ENCODE assay signal across 18 mouse cellular contexts in the genomic region with DNA sequence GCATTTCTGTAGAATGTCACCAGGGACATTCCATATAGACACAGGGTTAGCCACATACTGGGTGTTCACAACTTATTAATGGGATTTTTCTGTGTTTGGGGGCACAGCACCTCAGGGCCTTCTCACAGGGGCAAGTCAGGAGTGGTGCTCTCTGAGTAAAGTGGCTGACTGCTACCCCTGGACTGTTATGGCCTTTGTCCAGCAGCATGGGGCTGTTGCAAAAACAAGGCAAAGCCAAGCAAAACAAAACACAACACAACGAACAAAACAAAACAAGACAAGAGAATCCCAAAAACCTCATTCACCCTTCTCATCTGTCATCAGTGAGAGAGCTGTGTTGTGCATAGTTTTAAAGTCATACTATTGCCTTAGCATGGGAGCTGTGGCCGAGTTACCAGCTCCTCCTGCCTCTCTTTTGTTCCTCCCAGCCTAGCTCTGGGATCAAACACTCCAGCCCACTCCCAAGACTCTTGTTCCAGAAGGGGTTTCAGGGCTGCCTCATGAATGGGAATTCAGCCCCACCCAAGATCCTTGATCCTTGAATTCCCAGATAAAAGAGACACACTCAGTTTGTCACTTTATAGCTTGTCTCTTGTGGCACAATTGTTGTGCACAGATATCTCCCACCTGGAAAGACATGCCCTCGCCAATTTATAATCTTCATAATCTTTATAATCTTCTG.
"Had no signal": no experiment of that assay in that cellular context is flagged by ENCODE, and none has a peak within 500 bp of the region (broad histone marks: within the 10 kb centered on the region; RNA-seq: fewer than 3 reads in every experiment).

No protein-coding gene starts in this region.

- H3K9me3 ChIP-seq: kidney, embryonic 15.5 days; limb, embryonic 10.5 days; limb, embryonic 13.5 days; liver, embryonic 12.5 days; liver, embryonic 15.5 days had no signal

- H3K9ac ChIP-seq: kidney, embryonic 15.5 days; limb, embryonic 13.5 days; liver, embryonic 12.5 days; liver, embryonic 15.5 days had no signal

- H3K4me3 ChIP-seq: kidney, embryonic 15.5 days; limb, embryonic 10.5 days; limb, embryonic 13.5 days; liver, embryonic 12.5 days; liver, embryonic 15.5 days had no signal

- DNase-seq: kidney, adult 8-10 months; kidney, postnatal 14 days; kidney, postnatal 4 days; liver; lung, adult 18-20 months; lung, postnatal 10 days; lung, postnatal 4 days; midbrain, embryonic 14.5 days; thymus, adult 2 months; thymus, postnatal 14 days; thymus, postnatal 4 days had no signal

- H3K27me3 ChIP-seq: kidney, embryonic 15.5 days; limb, embryonic 13.5 days; liver, embryonic 12.5 days; liver, embryonic 15.5 days had no signal

- ATAC-seq: liver, embryonic 12.5 days had no signal

- H3K27ac ChIP-seq: kidney, embryonic 15.5 days; limb, embryonic 10.5 days; limb, embryonic 13.5 days; liver, embryonic 12.5 days; liver, embryonic 15.5 days; stomach, postnatal 0 days had no signal

- H3K4me2 ChIP-seq: kidney, embryonic 15.5 days; limb, embryonic 13.5 days; liver, embryonic 12.5 days; liver, embryonic 15.5 days; midbrain, embryonic 11.5 days had no signal
